Mouse (Mus musculus): ENCODE measurements around the gene Slc43a3.

DNA sequence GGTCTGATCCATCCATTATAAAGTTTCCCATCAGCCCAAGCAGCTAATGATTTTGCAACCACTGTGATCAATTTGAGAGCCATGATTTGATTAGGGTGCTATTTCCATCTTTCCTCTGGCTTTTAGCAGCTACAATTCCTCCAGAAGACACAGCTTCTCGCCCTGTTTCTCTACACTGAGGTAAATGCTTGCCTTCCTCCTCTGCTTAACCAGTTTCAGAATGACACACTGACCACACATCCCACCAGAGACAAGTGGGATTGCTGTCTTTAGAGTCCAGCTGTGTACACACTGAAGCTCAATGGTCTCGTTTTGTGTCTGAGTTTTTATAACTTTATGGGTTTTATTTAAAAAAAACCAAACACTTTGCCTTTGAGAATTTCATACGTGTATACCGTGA is 16.3 kb downstream of the Slc43a3 start:
- TF ChIP-seq CTCF (IDR thresholded peaks at IDR 0.05; ENCODE audit: low read depth), result no peak
- TF ChIP-seq EP300 (IDR thresholded peaks at IDR 0.05; ENCODE audit: low read depth), result no peak

Data from liver, embryonic 14.5 days (tissue).